Mouse (Mus musculus) lung, adult 18-20 months (tissue): ENCODE data around the gene Gm13030.
A peak's percentile ranks its signal among the peaks of the same experiment; 100 is the strongest.
"Not testable (repeated sequence)": the region's sequence is repeated elsewhere in the genome, so short reads cannot be mapped to it uniquely, and the experiment has no call there.

Experiments
- DNase-seq, 2 experiments: peaks; one replicate each; pipeline ENCODE4 v3.0.0; 2022; ENCODE audit warnings: mixed read lengths in 2 of 2

Gene Gm13030

DNA sequence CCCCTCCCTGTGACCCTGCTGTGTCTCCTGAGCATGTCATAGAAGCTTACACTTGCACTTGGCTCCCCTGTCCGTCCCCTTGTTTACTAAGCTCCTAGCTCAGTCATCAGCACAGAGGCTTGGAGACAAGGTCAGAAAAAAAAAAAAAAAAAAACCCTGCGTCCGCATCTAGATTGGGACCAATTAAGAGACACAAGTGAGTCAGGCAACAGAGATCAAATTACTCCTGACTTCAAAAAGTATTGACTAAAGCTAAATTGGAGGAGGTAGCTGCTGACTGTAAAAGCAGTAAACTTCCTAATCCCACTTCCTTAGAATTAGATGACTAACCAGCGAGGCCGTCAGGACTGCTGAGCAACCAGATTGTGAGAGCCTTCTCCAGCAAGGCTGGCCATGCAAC lies 8.7 kb downstream of the Gm13030 start:
- no peak for DNase-seq

DNA sequence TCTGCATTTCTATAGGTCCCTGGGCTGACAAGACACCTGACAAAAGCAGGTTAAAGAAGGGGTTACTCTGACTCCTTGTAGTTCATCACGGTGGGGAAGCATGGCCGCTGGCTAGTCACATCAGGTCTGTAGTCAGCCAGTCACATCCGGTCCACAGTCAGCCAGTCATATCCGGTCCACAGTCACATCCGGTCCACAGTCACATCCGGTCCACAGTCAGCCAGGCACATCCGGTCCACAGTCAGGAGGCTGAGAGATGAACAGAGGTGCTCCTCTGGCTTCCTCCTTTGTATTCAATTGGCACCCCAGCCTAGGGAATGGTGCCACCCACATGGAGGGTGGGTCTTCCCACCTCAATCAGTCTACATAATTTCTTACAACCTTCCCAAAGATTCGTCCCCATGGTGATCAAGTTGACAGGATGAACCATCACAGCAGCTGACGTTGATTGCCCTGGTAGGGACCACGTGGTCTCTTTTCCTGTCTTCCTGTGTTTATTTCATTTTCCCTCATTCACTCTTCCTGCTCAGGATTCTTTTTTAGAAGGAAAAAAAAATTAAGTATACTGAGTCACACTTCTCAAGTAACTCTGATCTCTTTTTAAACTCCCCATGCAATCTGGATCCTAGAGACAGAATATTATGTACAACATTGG lies 10.3 kb downstream of the Gm13030 start, which contains the start of gene Pla2g5:
Pla2g5 (minus strand) TSS at position 139 of the 655 bp plus-strand sequence.
- no peak for DNase-seq

DNA sequence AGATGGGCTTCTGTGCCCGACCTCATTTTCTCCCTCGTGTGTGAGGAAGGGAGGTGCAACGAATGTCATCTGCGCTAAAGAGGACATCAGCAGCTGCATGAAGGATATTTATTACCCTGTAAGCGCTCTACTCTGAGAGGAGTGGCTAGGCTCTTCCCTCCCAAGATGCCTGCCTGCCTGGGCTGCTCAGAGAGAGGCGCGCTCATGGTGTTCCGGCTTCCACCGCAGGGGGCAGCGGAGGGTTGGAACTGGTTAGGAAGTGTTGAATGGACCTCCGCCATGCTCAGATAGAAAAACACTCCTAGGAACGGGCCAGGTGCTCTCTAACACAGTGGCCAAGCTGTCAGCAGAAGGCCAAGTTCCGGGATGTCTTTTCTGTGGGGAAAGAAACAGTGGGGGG lies 14.0 kb downstream of the Gm13030 start:
- DNase-seq: peak; percentile 34 to 60

DNA sequence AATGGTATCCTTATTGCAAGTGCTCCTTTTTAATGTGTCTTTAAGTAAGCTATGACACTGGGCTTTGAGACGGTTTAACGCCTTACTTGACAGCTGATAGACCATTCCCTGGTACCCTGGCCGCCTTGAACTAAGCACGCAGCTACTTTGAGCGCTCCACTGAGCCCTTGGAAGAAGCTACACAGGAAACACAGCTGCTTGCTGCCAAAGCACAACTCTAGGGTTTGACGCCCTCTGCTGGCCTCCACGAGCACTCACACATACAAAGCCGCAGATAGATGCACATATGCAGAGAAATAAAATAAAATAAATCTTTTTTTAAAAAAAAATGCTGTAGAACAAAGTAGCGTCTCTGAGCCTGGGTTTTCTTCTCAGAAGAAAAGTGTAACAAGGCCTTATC lies 14.5 kb downstream of the Gm13030 start:
- DNase-seq: no peak

DNA sequence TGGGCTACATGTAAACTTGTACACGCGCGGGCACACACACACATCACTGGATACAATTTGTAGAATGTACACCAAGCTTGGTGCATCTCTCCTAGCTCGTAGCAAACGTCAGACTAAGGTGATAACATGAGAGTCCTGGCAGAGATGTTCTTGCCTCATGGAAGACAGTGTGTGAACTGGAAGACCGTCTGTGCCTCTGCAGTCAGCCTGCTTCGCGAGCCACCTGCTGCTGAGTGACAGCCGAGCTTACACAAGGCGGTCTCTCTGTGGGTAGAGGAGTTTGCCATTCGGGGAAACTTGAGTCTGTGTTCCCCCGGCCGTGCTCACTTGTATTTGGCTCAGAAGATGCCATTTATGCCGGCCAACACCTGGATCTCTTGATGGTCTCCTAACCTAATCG lies 15.3 kb downstream of the Gm13030 start:
- no peak for DNase-seq

DNA sequence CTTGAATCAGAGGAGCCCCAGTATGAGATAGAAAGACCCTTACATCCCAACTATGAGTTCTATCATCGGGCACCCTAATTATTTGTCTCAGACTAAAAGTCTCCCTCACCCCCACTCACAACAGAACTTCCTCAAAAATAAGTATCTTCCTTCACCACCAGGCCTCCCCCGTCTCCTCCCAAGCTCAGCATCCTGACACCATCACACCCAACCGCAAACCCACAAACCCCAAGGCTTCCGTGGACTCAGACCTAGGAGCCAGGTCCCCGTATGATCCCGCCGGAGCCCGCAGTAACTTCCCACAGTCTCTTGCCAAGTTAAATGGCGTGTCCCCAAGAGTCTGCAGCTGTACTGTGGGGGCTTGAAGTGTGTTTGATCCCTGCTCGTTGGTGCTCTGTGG lies 16.2 kb downstream of the Gm13030 start:
- no peak for DNase-seq

DNA sequence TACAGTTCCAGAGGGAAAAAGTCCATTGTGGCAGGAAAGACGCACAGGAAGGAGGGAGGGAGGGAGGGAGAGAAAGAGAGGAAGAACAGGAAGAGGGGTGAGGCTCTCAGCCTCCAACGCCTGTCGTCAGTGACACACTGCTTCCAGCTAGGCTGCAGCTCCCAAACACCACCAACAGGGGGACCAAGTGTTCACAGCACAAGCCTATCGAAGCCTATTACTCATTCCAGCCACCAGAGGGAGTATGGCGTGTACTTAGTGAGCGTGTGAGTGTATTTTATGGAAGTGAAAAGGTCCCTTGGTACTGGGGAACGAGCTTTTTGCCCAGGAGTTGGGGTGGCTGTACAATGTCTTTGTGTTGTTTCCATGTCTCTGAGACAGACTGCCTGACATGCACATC lies 17.3 kb downstream of the Gm13030 start:
- peak; percentile 38 to 61 for DNase-seq

DNA sequence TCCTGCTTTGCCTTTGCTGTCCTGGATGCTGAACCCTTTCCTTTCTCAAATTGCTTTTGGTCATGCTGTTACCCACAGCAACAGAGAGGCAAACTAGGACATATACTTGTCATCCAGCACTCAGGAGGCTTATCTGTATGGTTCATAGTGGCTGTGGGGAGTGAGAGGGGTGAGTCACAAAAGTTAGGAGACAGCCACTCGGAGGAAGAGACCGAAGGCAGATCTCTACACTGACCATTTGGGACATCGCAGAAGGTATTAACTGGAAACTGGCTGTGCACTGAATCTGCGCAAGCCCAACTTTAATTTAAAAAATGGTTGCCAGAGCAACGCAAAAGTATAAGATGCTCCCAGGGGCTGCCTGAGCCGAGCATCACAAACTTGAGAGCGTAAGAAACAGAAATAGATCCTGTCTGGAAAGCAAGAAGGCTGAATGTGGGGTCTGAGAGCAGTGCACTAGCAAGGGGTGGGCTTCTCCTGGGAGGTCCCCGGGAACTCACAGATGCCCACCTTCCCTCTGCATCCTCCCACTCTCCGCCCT lies 18.6 kb downstream of the Gm13030 start:
- DNase-seq: no peak

DNA sequence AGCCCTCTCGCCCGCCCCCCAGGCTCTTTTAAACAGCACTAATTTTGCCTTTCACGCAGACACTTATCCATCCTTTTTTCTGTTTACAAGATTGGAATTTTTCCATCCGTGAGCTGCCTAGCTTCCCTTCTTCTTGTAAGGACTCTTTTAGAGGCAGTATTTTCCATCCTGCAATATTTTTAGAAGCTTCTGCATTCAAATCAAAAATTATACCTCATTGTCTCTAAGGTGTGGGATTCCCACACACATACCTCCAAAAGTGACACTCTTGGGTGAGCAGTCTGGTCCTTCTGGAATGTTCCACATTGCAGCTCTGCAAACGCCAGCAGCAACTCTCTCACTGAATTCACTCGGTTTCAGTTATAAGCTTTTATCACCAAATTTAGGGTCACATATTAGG lies 20.8 kb downstream of the Gm13030 start:
- DNase-seq: no peak

DNA sequence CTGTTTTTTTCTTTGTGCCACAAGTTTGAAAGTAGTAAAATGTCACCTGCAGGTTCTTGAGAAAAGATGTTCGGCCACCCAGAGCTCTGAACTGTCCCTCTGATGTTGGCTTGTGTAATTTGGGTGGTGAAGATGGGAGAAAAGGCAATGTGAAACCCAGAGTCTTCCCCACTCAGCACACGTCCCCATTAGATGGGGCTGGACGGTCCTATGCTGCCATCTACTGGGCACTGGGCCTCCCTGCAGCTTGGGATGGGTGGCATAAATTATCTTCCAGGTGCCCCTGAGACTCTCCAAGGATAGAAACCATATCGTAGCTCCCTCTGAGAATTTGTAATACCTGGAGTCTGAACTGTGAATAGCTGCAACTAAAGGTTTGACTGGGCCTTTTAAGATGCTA lies 22.3 kb downstream of the Gm13030 start:
- DNase-seq: peak; percentile 49 to 60

DNA sequence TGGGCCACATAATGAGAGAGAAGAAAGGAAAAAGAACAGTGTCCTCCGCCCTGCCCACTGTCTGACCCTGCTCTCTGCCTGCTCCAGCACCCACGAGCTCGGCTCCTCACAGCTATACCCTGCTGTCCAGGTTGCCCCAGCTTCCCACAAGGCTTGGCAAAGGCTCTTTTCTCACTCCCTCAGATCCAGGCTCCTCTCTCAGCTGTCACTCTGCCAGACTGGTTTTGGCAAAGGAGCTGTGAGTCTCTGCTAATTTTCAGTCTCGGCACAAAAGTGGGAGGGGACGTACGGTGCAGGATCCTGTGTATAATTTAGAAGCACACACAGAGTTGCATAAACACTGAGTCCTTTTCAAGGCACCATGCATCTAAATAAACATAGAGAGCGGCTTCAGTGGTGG lies 32.4 kb downstream of the Gm13030 start:
- no peak for DNase-seq

DNA sequence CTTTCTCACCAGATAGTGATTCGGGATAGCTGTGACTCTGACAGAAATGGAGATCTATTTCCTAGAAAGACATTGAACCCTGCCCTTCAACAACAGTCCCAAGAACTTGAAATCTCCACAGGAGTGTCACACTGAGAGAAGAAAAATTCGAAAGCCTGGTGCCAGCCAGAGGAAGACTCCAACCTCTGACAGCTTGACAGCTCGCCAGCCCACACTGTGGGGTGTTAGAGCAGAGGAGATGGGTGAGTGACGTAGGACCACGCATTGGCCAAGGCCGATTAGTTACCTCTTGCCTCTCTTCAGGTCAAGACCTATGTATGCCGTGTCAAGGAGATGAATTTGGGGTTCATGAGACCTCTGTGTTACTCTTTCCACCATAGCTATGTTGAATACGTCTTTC lies 33.0 kb downstream of the Gm13030 start:
- no peak for DNase-seq

DNA sequence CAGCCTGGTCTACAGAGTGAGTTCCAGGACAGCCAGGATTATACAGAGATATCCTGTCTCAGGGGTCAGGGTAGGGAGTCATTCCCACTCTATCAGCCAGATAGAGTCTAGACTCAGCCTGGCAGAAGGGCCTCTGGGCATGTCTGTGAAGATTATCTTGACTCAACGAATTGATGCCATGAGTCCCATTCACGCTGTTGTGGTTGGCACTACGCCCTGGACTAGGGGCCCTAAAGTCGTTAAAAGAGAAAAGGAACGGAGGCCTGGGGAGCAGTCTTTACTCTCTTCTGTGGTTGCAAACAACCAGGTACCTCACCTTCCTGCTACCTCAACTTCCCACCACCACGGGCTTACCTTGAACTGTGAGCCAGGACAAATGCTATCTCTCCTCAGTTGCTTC lies 34.0 kb downstream of the Gm13030 start:
- no peak for DNase-seq

DNA sequence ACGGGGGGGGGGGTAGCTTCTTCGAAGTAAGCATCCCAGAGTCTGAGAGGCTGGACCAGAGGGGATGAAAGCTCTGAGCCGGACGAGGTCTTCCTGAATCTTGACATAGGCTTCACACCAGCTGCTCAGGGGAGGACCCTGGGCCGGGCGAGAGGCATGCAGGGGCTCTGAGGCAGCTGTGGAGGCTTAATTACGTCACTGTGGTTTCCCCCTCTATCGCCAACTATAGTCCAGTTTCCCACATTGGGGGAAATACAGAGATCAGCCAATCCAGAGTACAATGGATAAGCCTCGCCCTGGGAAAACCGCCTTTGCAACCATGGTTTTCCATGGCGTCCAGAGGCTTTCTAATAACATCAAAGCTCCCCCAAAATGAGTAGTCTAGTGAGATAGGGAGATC lies 46.6 kb downstream of the Gm13030 start:
- no peak for DNase-seq

DNA sequence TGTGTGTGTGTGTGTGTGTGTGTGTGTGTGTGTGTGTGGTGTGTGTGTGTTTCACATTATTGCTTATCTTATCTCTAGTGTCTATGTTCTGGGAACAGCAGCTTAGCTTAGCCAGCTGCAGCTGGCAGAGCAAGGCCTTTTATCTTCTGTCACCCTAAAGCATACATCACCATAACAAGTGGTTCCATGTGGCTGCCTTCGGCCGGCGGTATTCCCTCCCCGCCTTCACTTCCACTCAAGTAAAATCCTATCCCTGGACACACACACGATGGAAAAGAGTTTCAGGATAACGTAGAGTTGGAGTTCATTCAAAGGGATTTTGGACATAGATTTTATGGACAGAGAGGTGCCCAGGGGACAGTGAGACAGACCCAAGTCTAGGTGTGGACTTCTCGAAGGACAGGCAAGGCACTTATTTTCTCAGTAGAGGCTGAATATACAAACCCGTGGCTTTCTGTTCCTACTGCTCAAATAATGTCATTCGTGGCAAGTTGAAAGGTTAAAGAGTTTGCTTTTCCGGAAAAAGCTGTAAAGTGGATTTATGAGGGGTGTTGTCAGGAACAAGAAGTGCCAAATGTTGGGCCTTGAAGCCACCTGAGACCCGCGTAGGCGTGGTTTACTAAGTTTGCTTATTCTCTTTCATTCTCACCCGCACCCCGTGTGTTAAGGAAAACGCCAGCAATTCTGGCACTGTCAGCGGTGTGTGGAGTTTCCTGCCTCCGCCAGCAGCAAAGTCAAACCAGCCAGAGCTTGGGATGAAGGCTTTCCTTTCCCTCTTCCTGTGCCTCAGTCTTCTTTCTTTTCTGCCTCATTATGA lies 47.8 kb downstream of the Gm13030 start:
- DNase-seq: peak; percentile 12 to 25

DNA sequence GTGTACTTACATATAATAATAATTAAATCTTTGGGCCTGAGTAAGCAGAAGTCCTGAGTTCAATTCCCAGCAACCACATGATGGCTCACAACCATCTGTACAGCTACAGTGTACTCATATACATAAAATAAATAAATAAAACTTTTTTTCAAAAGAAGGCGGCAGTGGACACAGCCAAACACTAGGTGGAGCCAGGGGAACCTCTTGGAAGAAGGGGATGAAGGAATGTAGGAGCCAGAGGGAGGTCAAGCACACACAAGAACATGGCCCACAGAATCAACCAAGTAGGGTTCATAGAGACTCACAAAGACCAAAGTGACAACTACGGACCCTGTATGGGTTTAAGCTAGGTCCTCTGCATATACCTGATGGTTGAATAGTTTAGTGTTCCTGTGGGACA lies 49.1 kb downstream of the Gm13030 start:
- peak in 1 of 2 experiments; percentile 31 for DNase-seq

DNA sequence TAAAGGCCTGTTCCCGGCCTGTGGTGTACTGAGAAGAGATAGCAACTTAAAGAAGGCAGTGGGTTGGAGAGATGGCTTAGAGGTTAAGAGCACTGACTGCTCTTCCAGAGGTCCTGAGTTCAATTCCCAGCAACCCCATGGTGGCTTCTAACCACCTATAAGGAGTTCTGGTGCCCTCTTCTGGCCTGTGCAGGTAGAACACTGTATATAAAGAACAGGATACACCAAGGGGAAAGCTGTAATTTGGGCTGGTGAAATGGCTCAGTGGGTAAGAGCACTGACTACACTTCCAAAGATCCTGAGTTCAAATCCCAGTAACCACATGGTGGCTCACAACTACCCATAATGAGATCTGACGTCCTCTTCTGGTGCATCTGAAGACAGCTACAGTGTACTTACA lies 49.6 kb downstream of the Gm13030 start:
- not testable (repeated sequence) for DNase-seq

DNA sequence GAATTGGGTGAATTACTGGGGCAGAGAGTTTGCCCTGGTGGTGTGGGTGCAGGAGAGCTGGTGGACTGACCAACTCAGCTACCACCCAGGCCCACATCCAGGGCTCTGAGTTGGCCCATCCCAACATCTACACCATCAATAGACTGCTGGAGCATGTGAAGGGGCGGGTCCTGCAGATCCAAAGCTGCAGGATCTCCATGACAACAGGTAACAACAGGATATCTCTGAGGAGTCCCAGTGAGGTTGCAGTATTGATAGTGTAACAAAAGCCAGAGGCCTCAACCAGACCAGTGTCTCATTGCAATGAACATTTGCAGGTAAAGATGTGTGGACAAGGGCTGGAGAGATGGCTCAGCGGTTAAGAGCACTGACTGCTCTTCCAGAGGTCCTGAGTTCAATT lies 52.7 kb downstream of the Gm13030 start:
- DNase-seq: no peak
